Mouse (Mus musculus): ENCODE data around the gene Wbp11.

- TF ChIP-seq POLR2A (IDR thresholded peaks at IDR 0.05; ENCODE audit: control insufficient read depth, extremely low read depth, insufficient read depth, low read length, poor library complexity) (no peak), CTCF (IDR thresholded peaks at IDR 0.05; ENCODE audit: borderline replicate concordance, control insufficient read depth, extremely low read depth, insufficient read depth, low read length, poor library complexity) (no peak)
Measured at GRCm38 (mm10) chr6:136789391-136789971, 38.6 kb downstream of the Wbp11 start.
